Mouse (Mus musculus): ENCODE results near the gene Nmrk2.

Nmrk2 gene

DNA sequence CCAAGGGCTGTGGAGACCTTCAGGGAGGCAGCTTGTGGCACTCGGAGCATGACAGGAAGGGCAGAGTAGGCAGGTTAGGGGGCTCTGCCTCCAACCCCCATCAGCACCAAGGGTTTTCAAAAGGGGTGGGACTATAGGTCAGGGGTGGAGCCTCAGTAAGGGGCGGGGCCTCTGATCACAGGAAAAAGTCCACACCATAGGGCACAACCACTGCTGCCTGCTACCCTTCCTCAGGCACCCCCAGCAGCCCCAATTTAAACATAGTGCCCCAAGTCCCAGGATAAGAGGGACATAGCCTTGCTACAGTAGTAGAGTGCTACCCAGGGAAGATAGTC, 39.6 kb downstream of the Nmrk2 start:
- DNase-seq (ENCODE audit: low read depth) = no peak

DNA sequence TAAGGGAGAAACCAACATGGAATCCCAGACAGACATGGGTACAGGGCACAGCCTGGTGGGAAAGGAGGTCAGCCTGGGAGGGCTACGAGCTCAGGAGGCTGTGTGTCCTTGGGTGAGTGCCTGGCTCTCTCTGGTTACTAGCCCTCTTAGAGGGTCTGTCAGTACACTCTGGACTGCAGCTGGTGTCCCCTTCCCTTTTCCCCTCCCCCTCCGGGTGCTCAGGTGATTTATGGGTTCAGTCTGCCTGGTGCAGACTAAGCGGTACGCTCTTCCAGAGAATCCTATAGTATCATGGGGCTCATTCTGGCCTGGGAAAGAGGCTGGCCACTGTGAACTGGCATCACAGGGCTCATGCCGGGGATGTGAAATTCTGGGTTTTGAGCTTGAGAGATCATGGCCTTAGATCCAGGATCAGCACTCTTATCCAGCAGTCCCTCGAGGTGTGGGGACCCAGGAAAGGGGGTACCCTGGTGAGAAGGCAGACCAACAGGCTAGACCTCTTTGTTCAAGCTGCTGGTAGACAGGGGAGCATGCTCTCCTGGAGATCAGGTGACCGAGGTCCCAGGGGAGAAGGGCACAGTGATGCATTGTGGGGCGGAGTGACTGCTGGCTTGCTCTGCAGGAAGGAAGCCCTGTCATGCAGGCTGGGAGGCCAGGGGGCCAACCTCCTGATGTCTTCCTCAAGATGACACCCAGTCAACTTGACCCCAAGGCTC, 40.1 kb downstream of the Nmrk2 start:
- DNase-seq (ENCODE audit: low read depth) = no peak

- DNase-seq (ENCODE audit: low read depth) = no peak
Observed at GRCm38 (mm10) chr10:81154736-81155135, 47.1 kb downstream of the Nmrk2 start.

- DNase-seq (ENCODE audit: low read depth) = no peak
Observed at GRCm38 (mm10) chr10:81154313-81154712, 47.5 kb downstream of the Nmrk2 start.

DNA sequence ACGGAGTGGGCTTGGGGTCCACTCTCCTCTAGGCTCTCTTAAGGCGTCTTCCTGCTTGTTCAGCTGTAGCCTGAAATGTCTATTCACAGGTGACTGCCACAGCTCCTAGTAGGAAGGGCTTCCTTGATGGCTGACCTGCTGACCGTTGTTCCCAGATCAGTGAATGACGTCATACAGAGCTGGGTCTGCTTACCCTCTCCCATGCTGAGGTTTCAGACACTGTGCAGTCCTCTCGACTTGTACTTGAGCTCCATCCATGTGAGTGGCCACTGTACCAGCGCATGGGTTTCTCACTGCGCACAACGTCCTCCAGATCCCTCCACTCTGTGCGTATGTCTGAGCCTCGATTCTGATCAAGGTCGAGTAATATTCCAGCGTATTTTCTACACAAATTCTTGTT, 49.2 kb downstream of the Nmrk2 start:
- no peak for DNase-seq (ENCODE audit: low read depth)

DNA sequence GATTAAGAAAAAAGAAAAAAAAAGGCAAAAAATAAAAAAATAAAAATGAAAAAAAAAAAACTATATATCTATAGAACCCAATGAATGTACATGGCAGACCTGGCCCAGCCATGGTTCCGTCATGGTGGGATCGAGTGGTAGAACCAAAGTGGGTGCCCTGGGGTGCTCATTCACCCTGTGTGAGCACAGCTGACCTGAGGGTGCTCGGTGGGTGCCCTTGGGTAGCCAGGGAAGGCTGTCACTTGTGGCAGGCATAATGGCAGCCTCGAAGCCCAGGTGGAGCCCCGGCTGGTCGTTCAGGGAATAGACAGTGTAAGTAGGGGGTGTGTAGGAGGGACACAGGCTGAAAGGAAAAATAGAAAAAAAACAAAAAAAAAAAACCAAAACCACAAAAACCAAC, 50.6 kb downstream of the Nmrk2 start:
- DNase-seq (ENCODE audit: low read depth) = no peak

All from naive thymus-derived CD4-positive, alpha-beta T cell, adult 2 months (primary cell).